Mouse (Mus musculus): ENCODE results near the gene Gas7. TPM values are rescaled to one million over a fixed set of nuclear protein-coding genes. Genes with fewer than 3 reads are reported as not detected.

The Gas7 gene
- total and polyA plus RNA-seq, 2 experiments = 1.5 to 1.7 TPM

DNA sequence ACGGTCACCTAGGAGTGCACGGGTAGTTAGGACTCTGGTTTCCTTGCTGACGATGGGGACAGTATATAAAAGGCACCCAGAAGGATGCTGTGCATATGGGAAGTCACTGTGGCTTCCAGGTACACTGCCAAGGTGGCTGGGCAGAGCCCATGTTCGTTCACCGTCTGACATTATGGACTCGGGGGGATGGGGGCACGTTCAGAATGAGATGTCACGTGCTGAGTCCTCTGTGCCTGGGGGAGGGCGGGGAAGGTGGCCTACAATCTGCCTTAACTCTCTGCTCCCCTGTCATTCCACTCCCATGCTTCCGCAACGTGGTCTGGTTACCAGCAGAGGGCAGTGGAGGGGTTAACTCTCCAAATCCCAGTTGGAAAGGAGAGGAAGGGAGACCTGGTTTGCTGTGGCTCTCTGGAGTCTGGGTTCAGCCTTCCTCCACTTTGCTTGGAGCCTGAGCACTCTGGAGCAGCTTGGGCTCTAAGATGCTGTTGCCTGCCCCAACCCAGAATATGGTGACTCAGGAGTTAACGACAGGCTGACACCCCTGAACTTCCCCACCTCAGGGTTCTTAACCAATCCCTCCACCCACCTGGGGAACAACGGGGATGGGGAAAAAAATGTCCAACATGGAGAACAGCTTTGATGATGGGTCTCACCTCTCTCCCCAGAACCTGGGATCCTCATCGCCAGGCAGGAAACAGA lies 197.1 kb downstream of the Gas7 start:
- no peaks in the 10 kb centered on the region for H3K36me3 ChIP-seq (ENCODE audit: control insufficient read depth, insufficient read depth, low read length)
- no peak overlapping the region for H3K4me3 ChIP-seq (ENCODE audit: insufficient read depth, low read depth, low read length)
- WGBS = 29% methylated on average over 14 of the region's 14 CpGs
- H3K27me3 ChIP-seq (ENCODE audit: control insufficient read depth, insufficient read depth, low read length) = no peaks in the 10 kb centered on the region
- DNase-seq (ENCODE audit: extremely low read depth, low read depth, low spot score) = no peak
- no peaks in the 10 kb centered on the region for H3K79me2 ChIP-seq (ENCODE audit: control insufficient read depth, insufficient read depth, low read length)
- H3K27ac ChIP-seq (replicated peaks; ENCODE audit: insufficient read depth, low read depth, low read length) = no peak overlapping the region
- TF ChIP-seq CTCF (IDR thresholded peaks at IDR 0.05; ENCODE audit: low read depth, low read length) = peak; percentile 50; the same call in 1 of the 2 replicates
- no peak for TF ChIP-seq POLR2A (IDR thresholded peaks at IDR 0.05; ENCODE audit: extremely low read depth, insufficient read depth, low read length)
- H3K9ac ChIP-seq (ENCODE audit: low read depth, low read length) = no peak overlapping the region
- H3K4me1 ChIP-seq (ENCODE audit: control insufficient read depth, insufficient read depth, low read length) = no peaks in the 10 kb centered on the region

- WGBS = 63% methylated on average over 6 of the region's 6 CpGs
- H3K27ac ChIP-seq (replicated peaks; ENCODE audit: insufficient read depth, low read depth, low read length) = no peak overlapping the region
- TF ChIP-seq POLR2A (IDR thresholded peaks at IDR 0.05; ENCODE audit: extremely low read depth, insufficient read depth, low read length) (no peak), CTCF (IDR thresholded peaks at IDR 0.05; ENCODE audit: low read depth, low read length) (no peak)
These were observed 197.6 kb downstream of the Gas7 start for GRCm38 (mm10) chr11:67652893-67653255.

DNA sequence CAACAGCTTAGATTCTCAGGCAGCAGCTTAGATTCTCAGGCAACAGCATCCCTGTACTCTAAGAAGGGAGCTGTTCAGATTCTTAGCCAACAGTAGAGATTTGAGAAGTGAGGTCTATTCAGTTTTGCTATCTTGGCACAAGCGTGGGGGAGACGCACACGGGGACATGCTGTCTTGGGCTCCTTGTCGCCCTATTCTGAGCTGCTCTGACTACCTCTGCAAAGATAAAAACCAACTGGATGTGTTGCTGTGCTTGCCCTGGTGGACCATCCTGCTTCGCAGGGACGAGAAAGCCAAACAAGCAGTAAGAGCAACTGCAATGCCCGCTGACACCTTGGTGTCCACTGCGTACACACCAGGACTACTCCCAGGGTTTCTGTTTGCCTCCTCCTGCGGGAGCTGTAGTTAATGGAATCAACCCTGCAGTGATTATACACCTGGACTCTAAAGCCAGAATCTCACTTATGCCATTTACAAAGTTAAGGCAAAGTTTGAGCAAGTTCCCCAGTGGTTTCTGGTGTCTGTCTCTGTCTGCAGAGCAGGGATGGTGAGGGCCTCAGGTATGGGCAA lies 198.4 kb downstream of the Gas7 start:
- Histone ChIP-seq H3K9ac (ENCODE audit: low read depth, low read length) (no peak overlapping the region), H3K4me3 (ENCODE audit: insufficient read depth, low read depth, low read length) (no peak overlapping the region), H3K36me3 (ENCODE audit: control insufficient read depth, insufficient read depth, low read length) (no peaks in the 10 kb centered on the region), H3K27ac (replicated peaks; ENCODE audit: insufficient read depth, low read depth, low read length) (no peak overlapping the region), H3K27me3 (ENCODE audit: control insufficient read depth, insufficient read depth, low read length) (no peaks in the 10 kb centered on the region), H3K79me2 (ENCODE audit: control insufficient read depth, insufficient read depth, low read length) (no peaks in the 10 kb centered on the region), H3K4me1 (ENCODE audit: control insufficient read depth, insufficient read depth, low read length) (no peaks in the 10 kb centered on the region)
- DNase-seq (ENCODE audit: extremely low read depth, low read depth, low spot score) = no peak
- TF ChIP-seq POLR2A (IDR thresholded peaks at IDR 0.05; ENCODE audit: extremely low read depth, insufficient read depth, low read length) (no peak), CTCF (IDR thresholded peaks at IDR 0.05; ENCODE audit: low read depth, low read length) (no peak)
- WGBS = 85% methylated on average over 9 of the region's 9 CpGs

More at GRCm38 (mm10) chr11:67652893-67653255, 197.6 kb downstream of the Gas7 start:
- no peaks in the 10 kb centered on the region for H3K27me3 ChIP-seq (ENCODE audit: control insufficient read depth, insufficient read depth, low read length)
- no peaks in the 10 kb centered on the region for H3K79me2 ChIP-seq (ENCODE audit: control insufficient read depth, insufficient read depth, low read length)
- no peaks in the 10 kb centered on the region for H3K4me1 ChIP-seq (ENCODE audit: control insufficient read depth, insufficient read depth, low read length)
- H3K4me3 ChIP-seq (ENCODE audit: insufficient read depth, low read depth, low read length) = no peak overlapping the region
- H3K36me3 ChIP-seq (ENCODE audit: control insufficient read depth, insufficient read depth, low read length) = no peaks in the 10 kb centered on the region
- DNase-seq (ENCODE audit: extremely low read depth, low read depth, low spot score) = no peak
- no peak overlapping the region for H3K9ac ChIP-seq (ENCODE audit: low read depth, low read length)

- TF ChIP-seq CTCF (IDR thresholded peaks at IDR 0.05; ENCODE audit: low read depth, low read length) = no peak
- TF ChIP-seq POLR2A (IDR thresholded peaks at IDR 0.05; ENCODE audit: extremely low read depth, insufficient read depth, low read length) = no peak
- no peak overlapping the region for H3K9ac ChIP-seq (ENCODE audit: low read depth, low read length)
- H3K4me1 ChIP-seq (ENCODE audit: control insufficient read depth, insufficient read depth, low read length) = no peaks in the 10 kb centered on the region
- DNase-seq (ENCODE audit: extremely low read depth, low read depth, low spot score) = no peak
- 96% methylated on average over 4 of the region's 4 CpGs for WGBS
- no peaks in the 10 kb centered on the region for H3K79me2 ChIP-seq (ENCODE audit: control insufficient read depth, insufficient read depth, low read length)
- no peaks in the 10 kb centered on the region for H3K27me3 ChIP-seq (ENCODE audit: control insufficient read depth, insufficient read depth, low read length)
- H3K27ac ChIP-seq (replicated peaks; ENCODE audit: insufficient read depth, low read depth, low read length) = no peak overlapping the region
- H3K36me3 ChIP-seq (ENCODE audit: control insufficient read depth, insufficient read depth, low read length) = no peaks in the 10 kb centered on the region
- H3K4me3 ChIP-seq (ENCODE audit: insufficient read depth, low read depth, low read length) = no peak overlapping the region
These were observed 199.3 kb downstream of the Gas7 start for GRCm38 (mm10) chr11:67654514-67654913.

DNA sequence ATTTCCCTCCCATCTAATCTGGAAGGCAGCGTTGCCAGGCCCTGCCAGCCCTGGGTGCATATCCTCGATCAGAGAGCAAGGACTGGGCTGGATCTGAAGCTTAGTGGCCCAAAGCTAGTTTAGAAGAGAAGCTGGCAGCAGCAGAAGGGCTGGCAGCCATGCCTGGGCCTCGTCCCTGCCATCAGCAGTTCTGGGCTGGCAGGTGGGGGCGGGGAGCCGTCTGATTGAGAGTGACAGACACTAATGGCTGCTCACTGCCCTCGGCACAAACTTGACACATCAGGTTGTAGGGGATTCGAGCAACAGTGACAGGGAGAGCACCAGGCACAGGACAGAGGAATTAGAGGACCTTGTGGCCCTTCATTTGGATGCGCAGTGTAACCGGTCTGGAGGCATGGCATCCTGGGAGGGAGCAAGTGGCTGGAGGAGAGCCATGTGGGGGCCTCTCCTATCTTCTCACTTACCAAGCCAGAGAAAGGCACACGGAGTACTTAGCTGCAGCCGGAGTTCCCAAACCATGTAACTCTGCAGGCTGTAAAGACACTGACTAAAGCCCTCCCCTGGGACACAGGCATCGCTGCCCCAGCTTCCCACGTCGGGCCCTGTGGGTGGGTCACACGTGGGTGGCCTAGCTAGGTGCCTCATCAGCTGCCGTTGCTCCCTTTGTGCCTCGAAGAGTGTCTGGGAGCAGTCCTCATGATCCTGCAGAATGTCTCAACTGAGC lies 200.2 kb downstream of the Gas7 start:
- H3K79me2 ChIP-seq (ENCODE audit: control insufficient read depth, insufficient read depth, low read length) = no peaks in the 10 kb centered on the region
- no peak for TF ChIP-seq POLR2A (IDR thresholded peaks at IDR 0.05; ENCODE audit: extremely low read depth, insufficient read depth, low read length)
- TF ChIP-seq CTCF (IDR thresholded peaks at IDR 0.05; ENCODE audit: low read depth, low read length) = no peak
- no peaks in the 10 kb centered on the region for H3K4me1 ChIP-seq (ENCODE audit: control insufficient read depth, insufficient read depth, low read length)
- no peak overlapping the region for H3K4me3 ChIP-seq (ENCODE audit: insufficient read depth, low read depth, low read length)
- H3K9ac ChIP-seq (ENCODE audit: low read depth, low read length) = no peak overlapping the region
- DNase-seq (ENCODE audit: extremely low read depth, low read depth, low spot score) = no peak
- no peaks in the 10 kb centered on the region for H3K27me3 ChIP-seq (ENCODE audit: control insufficient read depth, insufficient read depth, low read length)
- 84% methylated on average over 17 of the region's 17 CpGs for WGBS
- no peak overlapping the region for H3K27ac ChIP-seq (replicated peaks; ENCODE audit: insufficient read depth, low read depth, low read length)
- no peaks in the 10 kb centered on the region for H3K36me3 ChIP-seq (ENCODE audit: control insufficient read depth, insufficient read depth, low read length)

All from liver, adult 2 months (tissue).